Mouse (Mus musculus): Measurements from ENCODE around the gene Csmd2. TPM values are rescaled to one million over a fixed set of nuclear protein-coding genes. Genes with fewer than 3 reads are reported as not detected.

Csmd2 gene
- polyA plus RNA-seq, 1 experiment from 2014 or later: 0.15 TPM

- no peak overlapping the region for H3K27ac ChIP-seq
- no peaks in the 10 kb centered on the region for H3K27me3 ChIP-seq (replicated peaks)
- ATAC-seq: no peak
- no peak overlapping the region for H3K9ac ChIP-seq
- H3K9me3 ChIP-seq: no peaks in the 10 kb centered on the region
- H3K36me3 ChIP-seq: no peaks in the 10 kb centered on the region
- 93% methylated on average over 4 of the region's 4 CpGs for WGBS
- H3K4me1 ChIP-seq (replicated peaks): no peaks in the 10 kb centered on the region
- no peak overlapping the region for H3K4me3 ChIP-seq (replicated peaks)
- no peak overlapping the region for H3K4me2 ChIP-seq (replicated peaks)
Observed at GRCm38 (mm10) chr4:128153144-128153543, 165.5 kb downstream of the Csmd2 start.

DNA sequence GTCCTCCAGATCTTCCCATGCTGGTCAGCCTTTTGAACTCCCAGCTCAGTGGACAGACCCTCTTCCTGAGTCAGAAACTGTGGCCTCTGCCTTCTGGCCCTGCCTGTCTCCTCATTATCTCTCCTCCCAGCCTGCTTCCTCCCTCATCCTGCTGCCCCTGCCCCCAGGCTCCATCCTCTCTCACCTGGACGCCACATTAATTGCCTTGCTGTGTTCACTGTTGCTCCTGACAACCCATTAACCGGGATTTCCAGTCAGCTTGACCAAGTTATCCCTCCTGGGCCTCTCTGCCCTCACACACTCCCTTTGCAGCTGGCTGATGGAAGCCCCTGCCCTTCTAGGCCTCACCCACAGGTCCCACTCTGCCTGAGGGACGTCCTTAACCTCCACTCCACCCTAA, 167.6 kb downstream of the Csmd2 start:
- WGBS: 32% methylated on average over 3 of the region's 3 CpGs
- no peak for ATAC-seq

DNA sequence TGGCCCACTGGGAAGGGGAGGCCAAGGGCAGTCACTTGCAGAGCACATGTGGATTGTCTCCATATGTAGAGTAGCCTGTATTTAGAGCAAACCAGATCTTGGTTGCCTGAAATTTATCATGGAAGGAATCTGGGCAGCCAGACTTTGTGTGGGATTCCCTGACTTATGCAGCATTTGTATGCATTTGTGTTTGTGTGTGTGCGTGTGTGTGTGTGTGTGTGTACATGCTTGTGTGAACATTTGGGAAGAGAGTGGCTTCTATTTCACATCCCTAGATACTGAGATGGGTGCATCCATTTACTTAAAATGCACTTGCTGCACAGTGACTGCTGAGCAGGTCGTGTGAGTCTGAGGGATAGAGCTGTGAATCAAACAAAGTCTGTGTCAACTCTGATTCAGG, 173.0 kb downstream of the Csmd2 start:
- Histone ChIP-seq H3K9me3 (no peaks in the 10 kb centered on the region), H3K27me3 (replicated peaks) (no peaks in the 10 kb centered on the region), H3K4me3 (replicated peaks) (no peak overlapping the region), H3K27ac (no peak overlapping the region), H3K4me2 (replicated peaks) (no peak overlapping the region), H3K36me3 (no peaks in the 10 kb centered on the region), H3K9ac (no peak overlapping the region), H3K4me1 (replicated peaks) (no peaks in the 10 kb centered on the region)
- 73% methylated on average over 2 of the region's 2 CpGs for WGBS
- ATAC-seq: no peak

More for the DNA sequence above, 167.6 kb downstream of the Csmd2 start:
- Histone ChIP-seq H3K4me2 (replicated peaks) (no peak overlapping the region), H3K4me1 (replicated peaks) (no peaks in the 10 kb centered on the region), H3K9me3 (no peaks in the 10 kb centered on the region), H3K27me3 (replicated peaks) (no peaks in the 10 kb centered on the region), H3K9ac (no peak overlapping the region), H3K4me3 (replicated peaks) (no peak overlapping the region), H3K27ac (no peak overlapping the region), H3K36me3 (no peaks in the 10 kb centered on the region)

DNA sequence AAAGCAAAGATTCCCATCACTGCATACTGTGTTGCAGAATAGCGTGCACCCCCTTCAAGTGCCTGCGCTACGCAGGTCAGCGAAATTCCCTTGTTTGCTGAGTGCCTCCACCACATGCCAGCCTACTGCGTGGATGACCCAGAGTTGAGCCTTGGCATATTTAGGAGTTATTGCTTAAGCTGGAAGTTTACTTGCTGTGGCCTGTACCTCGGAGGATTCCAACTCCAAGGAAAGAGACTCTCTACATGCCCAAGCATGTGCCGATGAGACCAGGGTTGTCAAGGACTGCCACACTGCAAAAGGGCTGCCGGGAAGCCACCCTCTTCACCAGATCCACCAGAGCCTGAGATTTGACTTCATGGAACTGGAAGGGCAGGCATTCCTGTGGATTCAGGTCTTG, 182.5 kb downstream of the Csmd2 start:
- H3K27ac ChIP-seq: no peak overlapping the region
- H3K4me2 ChIP-seq (replicated peaks): no peak overlapping the region
- H3K4me1 ChIP-seq (replicated peaks): no peaks in the 10 kb centered on the region
- H3K36me3 ChIP-seq: no peaks in the 10 kb centered on the region
- no peaks in the 10 kb centered on the region for H3K9me3 ChIP-seq
- H3K9ac ChIP-seq: no peak overlapping the region
- no peaks in the 10 kb centered on the region for H3K27me3 ChIP-seq (replicated peaks)
- H3K4me3 ChIP-seq (replicated peaks): no peak overlapping the region
- WGBS: 90% methylated on average over 8 of the region's 8 CpGs
- no peak for ATAC-seq

- ATAC-seq: no peak
Observed at GRCm38 (mm10) chr4:128171233-128171632, 183.6 kb downstream of the Csmd2 start.

GRCm38 (mm10) chr4:128171701-128172100, 184.0 kb downstream of the Csmd2 start:
- Histone ChIP-seq H3K9me3 (no peaks in the 10 kb centered on the region), H3K4me3 (replicated peaks) (no peak overlapping the region), H3K36me3 (no peaks in the 10 kb centered on the region), H3K4me1 (replicated peaks) (no peaks in the 10 kb centered on the region), H3K4me2 (replicated peaks) (no peak overlapping the region), H3K27me3 (replicated peaks) (no peaks in the 10 kb centered on the region), H3K27ac (no peak overlapping the region), H3K9ac (no peak overlapping the region)
- no peak for ATAC-seq
- 100% methylated on average over 1 of the region's 1 CpGs for WGBS

More at GRCm38 (mm10) chr4:128171233-128171632, 183.6 kb downstream of the Csmd2 start:
- Histone ChIP-seq H3K9ac (no peak overlapping the region), H3K4me1 (replicated peaks) (no peaks in the 10 kb centered on the region), H3K27ac (no peak overlapping the region), H3K36me3 (no peaks in the 10 kb centered on the region), H3K27me3 (replicated peaks) (no peaks in the 10 kb centered on the region), H3K9me3 (no peaks in the 10 kb centered on the region), H3K4me2 (replicated peaks) (no peak overlapping the region), H3K4me3 (replicated peaks) (no peak overlapping the region)
- WGBS: 83% methylated on average over 9 of the region's 9 CpGs

DNA sequence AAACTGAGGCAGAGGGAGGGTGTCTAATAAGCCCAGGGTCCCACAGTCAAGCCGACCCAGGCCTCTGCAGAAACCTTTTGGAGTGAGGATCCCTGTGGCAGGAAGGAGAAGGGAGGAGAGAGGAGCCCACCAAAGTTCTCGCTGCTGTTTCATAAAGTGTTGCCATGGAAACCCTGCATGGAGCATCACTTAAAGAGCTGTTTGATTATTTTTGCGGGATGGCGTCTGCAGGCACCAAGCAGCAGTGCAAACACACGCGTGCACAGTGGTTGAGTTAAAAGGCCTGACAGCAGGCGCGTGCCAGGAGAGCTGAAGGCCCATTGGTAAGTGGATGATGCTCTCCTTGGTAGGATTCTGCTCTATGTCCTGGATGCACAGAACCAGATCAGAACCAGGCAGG, 191.3 kb downstream of the Csmd2 start:
- no peak for ATAC-seq
- no peak overlapping the region for H3K4me3 ChIP-seq (replicated peaks)
- no peaks in the 10 kb centered on the region for H3K27me3 ChIP-seq (replicated peaks)
- H3K9ac ChIP-seq: no peak overlapping the region
- no peak overlapping the region for H3K4me2 ChIP-seq (replicated peaks)
- no peak overlapping the region for H3K27ac ChIP-seq
- H3K9me3 ChIP-seq: no peaks in the 10 kb centered on the region
- no peaks in the 10 kb centered on the region for H3K4me1 ChIP-seq (replicated peaks)
- no peaks in the 10 kb centered on the region for H3K36me3 ChIP-seq
- 68% methylated on average over 8 of the region's 8 CpGs for WGBS

GRCm38 (mm10) chr4:128179581-128179980, 191.9 kb downstream of the Csmd2 start:
- no peaks in the 10 kb centered on the region for H3K36me3 ChIP-seq
- no peak overlapping the region for H3K9ac ChIP-seq
- no peaks in the 10 kb centered on the region for H3K27me3 ChIP-seq (replicated peaks)
- WGBS: 66% methylated on average over 2 of the region's 2 CpGs
- H3K9me3 ChIP-seq: no peaks in the 10 kb centered on the region
- H3K4me1 ChIP-seq (replicated peaks): no peaks in the 10 kb centered on the region
- no peak overlapping the region for H3K27ac ChIP-seq
- H3K4me2 ChIP-seq (replicated peaks): no peak overlapping the region
- ATAC-seq: no peak
- H3K4me3 ChIP-seq (replicated peaks): no peak overlapping the region

DNA sequence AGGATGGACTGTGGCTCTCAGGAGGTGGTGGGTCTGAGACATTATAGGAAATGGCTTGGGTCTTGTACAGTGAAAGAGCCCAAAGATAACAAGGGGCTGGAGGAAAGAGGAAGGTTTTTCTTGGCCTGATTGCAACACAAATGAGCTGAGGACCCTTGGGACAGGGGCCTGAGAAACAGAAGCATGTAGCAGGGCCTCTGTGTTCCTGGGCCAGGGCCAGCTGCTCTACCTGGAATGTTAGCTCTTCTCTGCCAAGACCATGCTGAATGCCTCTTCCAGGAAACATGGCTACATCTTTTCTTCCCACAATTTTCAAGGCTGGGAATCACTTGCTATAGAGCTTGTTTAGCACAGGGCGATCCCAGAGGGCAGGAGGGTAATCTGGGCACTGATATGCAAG, 197.1 kb downstream of the Csmd2 start:
- Histone ChIP-seq H3K27ac (no peak overlapping the region), H3K4me1 (replicated peaks) (no peaks in the 10 kb centered on the region), H3K4me3 (replicated peaks) (no peak overlapping the region), H3K27me3 (replicated peaks) (no peaks in the 10 kb centered on the region), H3K4me2 (replicated peaks) (no peak overlapping the region), H3K36me3 (no peaks in the 10 kb centered on the region), H3K9ac (no peak overlapping the region), H3K9me3 (no peaks in the 10 kb centered on the region)
- no peak for ATAC-seq
- 76% methylated on average over 1 of the region's 1 CpGs for WGBS

GRCm38 (mm10) chr4:128194454-128194853, 206.8 kb downstream of the Csmd2 start:
- Histone ChIP-seq H3K9me3 (no peaks in the 10 kb centered on the region), H3K36me3 (no peaks in the 10 kb centered on the region), H3K4me3 (replicated peaks) (no peak overlapping the region), H3K4me2 (replicated peaks) (no peak overlapping the region), H3K27me3 (replicated peaks) (no peaks in the 10 kb centered on the region), H3K9ac (no peak overlapping the region), H3K27ac (no peak overlapping the region), H3K4me1 (replicated peaks) (no peaks in the 10 kb centered on the region)
- no peak for ATAC-seq
- WGBS: 91% methylated on average over 8 of the region's 8 CpGs

GRCm38 (mm10) chr4:128217991-128218595, 230.4 kb downstream of the Csmd2 start:
- Histone ChIP-seq H3K4me1 (replicated peaks) (0 out of 2 replicates have a peak, but pooled peaks cover 3% of the 10 kb centered on the region), H3K9me3 (no peaks in the 10 kb centered on the region), H3K9ac (no peak overlapping the region), H3K27me3 (replicated peaks) (no peaks in the 10 kb centered on the region), H3K4me2 (replicated peaks) (no peak overlapping the region), H3K4me3 (replicated peaks) (no peak overlapping the region), H3K27ac (no peak overlapping the region), H3K36me3 (no peaks in the 10 kb centered on the region)
- 66% methylated on average over 13 of the region's 13 CpGs for WGBS
- no peak for ATAC-seq

- ATAC-seq: no peak
Observed at GRCm38 (mm10) chr4:128224453-128224852, 236.8 kb downstream of the Csmd2 start.

More at GRCm38 (mm10) chr4:128224453-128224852, 236.8 kb downstream of the Csmd2 start:
- H3K4me3 ChIP-seq (replicated peaks): no peak overlapping the region
- no peaks in the 10 kb centered on the region for H3K36me3 ChIP-seq
- H3K9me3 ChIP-seq: no peaks in the 10 kb centered on the region
- no peaks in the 10 kb centered on the region for H3K27me3 ChIP-seq (replicated peaks)
- no peak overlapping the region for H3K27ac ChIP-seq
- H3K9ac ChIP-seq: no peak overlapping the region
- H3K4me1 ChIP-seq (replicated peaks): no peaks in the 10 kb centered on the region
- 53% methylated on average over 6 of the region's 6 CpGs for WGBS
- no peak overlapping the region for H3K4me2 ChIP-seq (replicated peaks)

Data from intestine, embryonic 15.5 days (tissue).